18 mouse cellular contexts compared by ENCODE assay signal in genomic region chr10:98292140-98292539, GRCm38 (mm10).
DNase-seq lines count a peak whose midpoint lies in the region; ATAC-seq and TF ChIP-seq lines count a peak whose summit lies in the region.
"Had no signal": no experiment of that assay in that cellular context is flagged by ENCODE, and none has a peak within 500 bp of the region (broad histone marks: within the 10 kb centered on the region; RNA-seq: fewer than 3 reads in every experiment).

No protein-coding gene starts in this region.

- no peaks in the 10 kb centered on the region for H3K36me3 ChIP-seq in lung, postnatal 0 days (ENCODE audit: insufficient read depth, low read length)
- H3K36me3 ChIP-seq in heart, embryonic 11.5 days (ENCODE audit: control insufficient read depth, insufficient read depth, low read length): no peaks in the 10 kb centered on the region
- H3K36me3 ChIP-seq: embryonic facial prominence, embryonic 15.5 days; G1E; limb, embryonic 12.5 days had no signal

- DNase-seq in heart, adult 8-10 months (ENCODE audit: low spot score): peak; percentile 44
- no peak for DNase-seq in heart, postnatal 14 days
- DNase-seq in lung, postnatal 0 days (ENCODE audit: low spot score): peak; percentile 73
- DNase-seq in lung, adult 18-20 months: no peak
- peak; percentile 12 for DNase-seq in mesoderm, embryonic 11.5 days (ENCODE audit: low read depth, low spot score)
- no peak for DNase-seq in cerebellum, adult 11 months
- DNase-seq: adrenal gland, postnatal 25 days; cerebellum, postnatal 14 days; kidney, postnatal 4 days; layer of hippocampus, postnatal 36 days; midbrain, embryonic 14.5 days; right cerebral cortex, postnatal 25 days; thymus, postnatal 25 days had no signal

- H3K9ac ChIP-seq in lung, postnatal 0 days (replicated peaks; ENCODE audit: low read depth): no peak overlapping the region
- H3K9ac ChIP-seq in heart, embryonic 11.5 days (ENCODE audit: low read depth, low read length): no peak overlapping the region
- H3K9ac ChIP-seq: embryonic facial prominence, embryonic 15.5 days; limb, embryonic 12.5 days had no signal

- no peaks in the 10 kb centered on the region for H3K27me3 ChIP-seq in lung, postnatal 0 days (replicated peaks; ENCODE audit: insufficient read depth, low read length)
- H3K27me3 ChIP-seq in heart, embryonic 11.5 days (ENCODE audit: control insufficient read depth, insufficient read depth, low read length): no peaks in the 10 kb centered on the region
- H3K27me3 ChIP-seq: embryonic facial prominence, embryonic 15.5 days; limb, embryonic 12.5 days had no signal

- no peaks in the 10 kb centered on the region for H3K9me3 ChIP-seq in lung, postnatal 0 days (ENCODE audit: low read length)
- no peaks in the 10 kb centered on the region for H3K9me3 ChIP-seq in heart, embryonic 11.5 days (replicated peaks; ENCODE audit: control insufficient read depth, low read length)
- H3K9me3 ChIP-seq: embryonic facial prominence, embryonic 15.5 days; G1E; limb, embryonic 12.5 days had no signal

- intact Hi-C loops in heart, postnatal 14 days (cut with DNase I): no loop called here

- no peak for TF ChIP-seq CTCF in lung, postnatal 0 days (IDR thresholded peaks at IDR 0.05)

- ATAC-seq in lung, postnatal 0 days: peak; percentile 77
- no peak for ATAC-seq in heart, embryonic 11.5 days (replicated peaks; ENCODE audit: insufficient number of reproducible peaks, low FRiP score, low TSS enrichment)
- ATAC-seq: forebrain, embryonic 14.5 days had no signal

- peak; percentile 67 for TF ChIP-seq EP300 in lung, postnatal 0 days (IDR thresholded peaks at IDR 0.05)

- WGBS in lung, postnatal 0 days: 15% methylated on average over 2 of the region's 2 CpGs
- 19% methylated on average over 2 of the region's 2 CpGs for WGBS in heart, embryonic 11.5 days (ENCODE audit: insufficient replicate concordance)

- H3K4me1 ChIP-seq in lung, postnatal 0 days (ENCODE audit: insufficient read depth, low read depth, low read length): no peaks in the 10 kb centered on the region; the same call in 1 of the 2 replicates
- H3K4me1 ChIP-seq in heart, embryonic 11.5 days (ENCODE audit: control insufficient read depth, insufficient read depth, low read length): peaks cover 5% of the 10 kb centered on the region
- H3K4me1 ChIP-seq: embryonic facial prominence, embryonic 15.5 days; limb, embryonic 12.5 days had no signal

- H3K4me2 ChIP-seq in lung, postnatal 0 days (replicated peaks; ENCODE audit: low read depth, low read length): peak overlapping the region; percentile 9; the same call in 1 of the 2 replicates
- no peak overlapping the region for H3K4me2 ChIP-seq in heart, embryonic 11.5 days
- H3K4me2 ChIP-seq: embryonic facial prominence, embryonic 15.5 days; limb, embryonic 12.5 days had no signal

- no peak overlapping the region for H3K4me3 ChIP-seq in lung, postnatal 0 days (ENCODE audit: low read depth, low read length)
- H3K4me3 ChIP-seq in heart, embryonic 11.5 days (ENCODE audit: low read depth, low read length): no peak overlapping the region
- H3K4me3 ChIP-seq: embryonic facial prominence, embryonic 15.5 days; limb, embryonic 12.5 days had no signal

- H3K27ac ChIP-seq in lung, postnatal 0 days (ENCODE audit: low read length): 0 out of 2 replicates have a peak overlapping the region, but pooled peaks have one; percentile 16
- 0 out of 2 replicates have a peak overlapping the region, but pooled peaks have one; percentile 6 for H3K27ac ChIP-seq in heart, embryonic 11.5 days (ENCODE audit: low read depth, low read length)
- H3K27ac ChIP-seq: embryonic facial prominence, embryonic 15.5 days; limb, embryonic 12.5 days had no signal

Comparison
In these comparisons a context has a peak if more than half of its experiments do, and no peak if none do; other contexts are left out.
1. DNase-seq: peak in heart, adult 8-10 months (single experiment), lung, postnatal 0 days (single experiment) and mesoderm, embryonic 11.5 days (single experiment); none in heart, postnatal 14 days (0 of 2), lung, adult 18-20 months (0 of 2) and cerebellum, adult 11 months (single experiment).